Mouse (Mus musculus) bone marrow macrophage, adult 2 months (primary cell): Measurements from ENCODE around the gene Spi1.

Experiments
- CTCF ChIP-seq: IDR thresholded peaks from 2 replicates; pipeline ENCODE4 v1.5.1; 2012; ENCODE audit warnings: low read depth, mild to moderate bottlenecking, low read length, moderate library complexity
- POLR2A ChIP-seq: IDR thresholded peaks from 2 replicates; pipeline ENCODE4 v1.6.1; 2012; ENCODE audit warnings: mild to moderate bottlenecking, low read depth, low read length, borderline replicate concordance

- no peak for TF ChIP-seq POLR2A
- no peak for TF ChIP-seq CTCF
Measured at GRCm38 (mm10) chr2:91058435-91058834, 23.8 kb upstream of the Spi1 start.
